Mouse (Mus musculus): ENCODE data around the gene Leap2. TPM values are rescaled to one million over a fixed set of nuclear protein-coding genes. Genes with fewer than 3 reads are reported as not detected.
A peak's percentile ranks its signal among the peaks of the same experiment; 100 is the strongest.
"Not testable (repeated sequence)": the region's sequence is repeated elsewhere in the genome, so short reads cannot be mapped to it uniquely, and the experiment has no call there.

The Leap2 gene
- total RNA-seq, 1 experiment from 2014 or later: not detected

- ATAC-seq (replicated peaks; ENCODE audit: low read depth, poor library complexity, severe bottlenecking): no peak
Measured at GRCm38 (mm10) chr11:53445562-53445961, 22.6 kb upstream of the Leap2 start.

- ATAC-seq (replicated peaks; ENCODE audit: low read depth, poor library complexity, severe bottlenecking): no peak
Measured at GRCm38 (mm10) chr11:53443861-53444260, 20.9 kb upstream of the Leap2 start.

- peak; percentile 87 for ATAC-seq (replicated peaks; ENCODE audit: low read depth, poor library complexity, severe bottlenecking)
Measured at GRCm38 (mm10) chr11:53441921-53442320, 19.0 kb upstream of the Leap2 start.

- ATAC-seq (replicated peaks; ENCODE audit: low read depth, poor library complexity, severe bottlenecking): no peak
Measured at GRCm38 (mm10) chr11:53436338-53436737, 13.4 kb upstream of the Leap2 start.

GRCm38 (mm10) chr11:53435504-53435903 lies 12.5 kb upstream of the Leap2 start:
- no peak for ATAC-seq (replicated peaks; ENCODE audit: low read depth, poor library complexity, severe bottlenecking)

- no peak for ATAC-seq (replicated peaks; ENCODE audit: low read depth, poor library complexity, severe bottlenecking)
Measured at GRCm38 (mm10) chr11:53433057-53433456, 10.1 kb upstream of the Leap2 start.

GRCm38 (mm10) chr11:53431347-53432056 lies 8.5 kb upstream of the Leap2 start:
- ATAC-seq (replicated peaks; ENCODE audit: low read depth, poor library complexity, severe bottlenecking): 0 out of 2 replicates have a peak, but pooled peaks have one; percentile 2

- peak; percentile 88 for ATAC-seq (replicated peaks; ENCODE audit: low read depth, poor library complexity, severe bottlenecking)
Measured at GRCm38 (mm10) chr11:53430670-53431346, 7.8 kb upstream of the Leap2 start, which contains the start of the genes Uqcrq and Gdf9. Uqcrq (minus strand) TSS chr11:53430831. Gdf9 (plus strand) TSS chr11:53431023.

GRCm38 (mm10) chr11:53430300-53430669 lies 7.3 kb upstream of the Leap2 start:
- peak; percentile 22 for ATAC-seq (replicated peaks; ENCODE audit: low read depth, poor library complexity, severe bottlenecking)

- no peak for ATAC-seq (replicated peaks; ENCODE audit: low read depth, poor library complexity, severe bottlenecking)
Measured at GRCm38 (mm10) chr11:53429182-53429581, 6.2 kb upstream of the Leap2 start.

GRCm38 (mm10) chr11:53428716-53429057 lies 5.7 kb upstream of the Leap2 start:
- ATAC-seq (replicated peaks; ENCODE audit: low read depth, poor library complexity, severe bottlenecking): no peak

- ATAC-seq (replicated peaks; ENCODE audit: low read depth, poor library complexity, severe bottlenecking): no peak
Measured at GRCm38 (mm10) chr11:53427993-53428715, 5.2 kb upstream of the Leap2 start.

- not testable (repeated sequence) for ATAC-seq (replicated peaks; ENCODE audit: low read depth, poor library complexity, severe bottlenecking)
Measured at GRCm38 (mm10) chr11:53426914-53427313, 3.9 kb upstream of the Leap2 start.

GRCm38 (mm10) chr11:53425711-53426255 lies 2.8 kb upstream of the Leap2 start:
- ATAC-seq (replicated peaks; ENCODE audit: low read depth, poor library complexity, severe bottlenecking): no peak

- no peak for ATAC-seq (replicated peaks; ENCODE audit: low read depth, poor library complexity, severe bottlenecking)
Measured at GRCm38 (mm10) chr11:53425251-53425650, 2.3 kb upstream of the Leap2 start.

- ATAC-seq (replicated peaks; ENCODE audit: low read depth, poor library complexity, severe bottlenecking): no peak
Measured at GRCm38 (mm10) chr11:53424826-53425225, 1.9 kb upstream of the Leap2 start.

GRCm38 (mm10) chr11:53418048-53418447 lies 4.9 kb downstream of the Leap2 start:
- no peak for ATAC-seq (replicated peaks; ENCODE audit: low read depth, poor library complexity, severe bottlenecking)

GRCm38 (mm10) chr11:53413871-53414270 lies 9.1 kb downstream of the Leap2 start:
- no peak for ATAC-seq (replicated peaks; ENCODE audit: low read depth, poor library complexity, severe bottlenecking)

- ATAC-seq (replicated peaks; ENCODE audit: low read depth, poor library complexity, severe bottlenecking): peak; percentile 60; the same call in 1 of the 2 replicates
Measured at GRCm38 (mm10) chr11:53411738-53412137, 11.2 kb downstream of the Leap2 start.

- no peak for ATAC-seq (replicated peaks; ENCODE audit: low read depth, poor library complexity, severe bottlenecking)
Measured at GRCm38 (mm10) chr11:53403638-53404037, 19.3 kb downstream of the Leap2 start.

GRCm38 (mm10) chr11:53393856-53394255 lies 29.1 kb downstream of the Leap2 start:
- no peak for ATAC-seq (replicated peaks; ENCODE audit: low read depth, poor library complexity, severe bottlenecking)

All from common myeloid progenitor, adult 5-6 weeks (primary cell).